Mouse (Mus musculus): ENCODE measurements around the gene Klhl41.
A peak's percentile ranks its signal among the peaks of the same experiment; 100 is the strongest.
"Not testable (repeated sequence)": the region's sequence is repeated elsewhere in the genome, so short reads cannot be mapped to it uniquely, and the experiment has no call there.

Klhl41 gene

DNA sequence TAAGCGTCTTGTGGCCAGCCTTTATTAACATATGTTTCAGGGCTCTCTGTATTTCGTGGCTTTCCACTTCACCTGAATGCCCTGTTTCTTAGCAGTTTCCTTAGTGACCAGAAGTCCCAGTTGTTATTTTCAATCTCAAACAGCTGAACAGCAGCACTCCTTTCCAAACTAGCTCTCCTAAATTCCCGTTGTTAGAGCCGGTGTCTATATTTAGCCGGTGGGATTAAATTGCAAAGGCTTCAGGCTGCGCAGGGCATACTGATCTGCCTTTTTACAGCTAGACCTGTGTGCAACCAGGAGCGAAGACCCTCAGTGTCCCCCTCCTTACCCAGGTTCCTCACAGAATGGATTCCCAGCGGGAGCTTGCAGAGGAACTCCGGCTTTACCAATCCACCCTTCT lies at the start of gene Klhl41:
Gene Klhl41 (plus strand): TSS at position 268 of the 400 bp plus-strand sequence.
- DNase-seq (ENCODE audit: low read depth, low spot score): peak; percentile 63

DNA sequence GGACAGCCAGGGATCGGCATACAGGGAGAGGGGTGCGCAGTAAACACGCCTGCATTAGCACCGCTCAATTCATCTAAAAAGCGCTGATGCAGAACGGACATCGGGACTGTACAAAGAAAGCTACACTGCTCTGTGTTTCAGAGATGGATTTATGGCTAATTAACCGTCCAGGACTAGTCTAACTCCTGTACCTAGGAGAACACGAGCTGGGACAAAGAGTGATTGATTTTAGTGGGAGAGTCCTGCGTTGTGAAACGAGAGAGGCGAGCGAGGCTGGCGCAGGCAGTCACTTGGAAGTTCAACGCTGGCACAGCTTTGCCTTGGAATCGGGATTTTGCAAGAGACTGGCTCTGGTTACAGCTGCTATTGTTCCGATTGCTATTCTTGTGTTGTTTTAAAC lies 40.7 kb upstream of the Klhl41 start:
- no peak for DNase-seq (ENCODE audit: low read depth, low spot score)

DNA sequence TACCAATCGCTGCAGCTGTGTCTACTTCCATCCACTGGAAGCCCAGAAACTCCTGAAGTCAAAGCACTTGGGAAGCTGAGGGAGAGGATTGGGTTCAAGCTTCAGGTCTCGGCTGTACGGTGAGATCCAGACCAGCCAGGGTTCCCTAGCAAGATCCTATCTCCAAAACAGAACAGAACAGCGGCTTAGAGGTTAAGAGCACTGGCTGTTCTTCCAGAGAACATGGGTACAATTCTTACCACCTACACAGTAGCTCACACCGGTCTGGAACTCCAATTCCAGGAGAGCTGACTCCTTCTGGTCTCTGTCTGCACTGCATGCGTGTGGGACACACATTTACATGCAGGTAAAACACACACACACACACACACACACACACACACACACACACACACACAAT lies 40.0 kb upstream of the Klhl41 start:
- no peak for DNase-seq (ENCODE audit: low read depth, low spot score)

DNA sequence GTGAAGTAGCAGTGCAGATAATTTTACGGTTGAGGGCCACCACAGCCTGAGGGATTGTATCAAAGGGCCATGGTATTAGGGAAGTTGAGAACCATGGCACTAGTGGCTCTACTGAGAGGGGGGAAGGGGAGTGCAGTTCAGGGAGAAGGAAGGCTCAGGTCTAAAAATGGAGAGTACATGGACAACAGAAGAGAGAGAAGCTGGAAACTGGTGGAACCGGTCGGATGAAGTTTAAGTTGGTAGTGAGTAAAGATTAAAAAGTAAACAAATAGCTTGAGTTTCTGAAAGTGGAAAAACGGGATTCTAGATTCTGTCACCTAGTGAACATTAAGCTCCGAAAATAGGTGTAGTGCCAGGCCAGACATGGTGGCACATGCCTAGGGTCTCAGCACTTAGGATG lies 39.1 kb upstream of the Klhl41 start:
- no peak for DNase-seq (ENCODE audit: low read depth, low spot score)

DNA sequence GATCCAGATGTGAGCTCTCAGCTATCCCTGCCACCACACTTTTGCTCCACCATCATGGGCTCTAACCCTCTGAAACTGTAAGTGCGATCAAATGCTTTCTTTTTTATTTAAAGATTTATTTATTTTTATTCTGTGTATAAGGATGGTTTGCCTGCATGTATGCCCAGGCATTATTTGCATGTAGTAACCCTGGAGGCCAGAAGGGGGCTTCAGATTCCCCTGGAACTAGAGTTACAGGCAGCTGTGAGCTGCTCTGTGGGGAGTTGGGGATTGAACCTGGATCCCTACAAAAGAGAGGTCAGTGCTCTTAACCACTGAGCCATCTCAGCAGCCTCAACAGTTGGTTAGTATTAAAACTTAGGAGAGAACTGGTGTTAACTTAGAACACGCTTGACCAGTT lies 38.5 kb upstream of the Klhl41 start:
- DNase-seq (ENCODE audit: low read depth, low spot score): no peak

DNA sequence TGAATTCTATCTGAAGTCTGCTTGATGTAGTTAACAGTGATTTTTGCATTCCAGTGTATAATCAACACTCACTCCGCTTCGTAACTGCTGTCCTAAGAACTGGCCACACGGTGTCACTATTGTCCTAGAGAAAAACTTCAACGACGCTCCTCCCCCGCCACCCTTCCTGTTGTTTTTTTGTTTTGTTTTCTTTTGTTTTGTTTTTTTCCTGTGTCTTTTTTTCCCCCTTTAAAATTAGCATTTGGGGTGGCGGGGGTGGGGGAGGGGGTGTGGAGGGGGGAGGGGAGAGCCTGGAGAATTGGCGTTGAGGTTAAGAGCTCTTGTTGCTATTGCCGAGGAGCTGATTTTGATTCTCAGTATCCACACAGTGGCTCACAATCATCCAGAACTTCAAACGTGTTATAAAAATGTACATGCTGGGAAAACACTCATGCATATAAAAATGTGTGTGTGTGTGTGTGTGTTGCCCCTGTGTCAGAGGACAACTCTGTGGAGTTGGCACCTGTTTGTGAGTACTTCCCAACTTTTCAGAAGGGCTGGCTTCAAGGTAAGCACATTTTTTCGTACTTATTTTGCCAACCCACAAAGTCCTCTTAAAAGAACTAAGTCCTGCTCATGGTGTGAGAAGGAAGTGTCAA lies 34.7 kb upstream of the Klhl41 start:
- DNase-seq (ENCODE audit: low read depth, low spot score): no peak

DNA sequence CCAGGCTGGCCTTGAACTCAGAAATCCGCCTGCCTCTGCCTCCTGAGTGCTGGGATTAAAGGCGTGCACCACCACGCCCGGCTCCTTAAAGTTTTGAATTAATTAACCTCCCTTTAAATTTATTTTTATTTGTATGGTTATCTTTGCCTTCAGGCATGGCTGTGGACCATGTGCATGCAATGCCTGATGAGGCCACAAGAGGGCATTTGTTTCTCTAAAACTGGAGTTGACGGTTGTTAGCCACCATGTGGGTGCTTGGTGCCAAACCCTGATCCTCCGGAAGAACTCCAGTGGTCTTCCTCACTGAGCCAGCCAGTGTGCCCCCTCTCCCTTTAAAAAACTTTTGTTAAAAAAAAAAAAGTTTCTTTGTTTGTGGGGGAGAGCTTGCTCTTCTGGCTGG lies 34.1 kb upstream of the Klhl41 start:
- no peak for DNase-seq (ENCODE audit: low read depth, low spot score)

DNA sequence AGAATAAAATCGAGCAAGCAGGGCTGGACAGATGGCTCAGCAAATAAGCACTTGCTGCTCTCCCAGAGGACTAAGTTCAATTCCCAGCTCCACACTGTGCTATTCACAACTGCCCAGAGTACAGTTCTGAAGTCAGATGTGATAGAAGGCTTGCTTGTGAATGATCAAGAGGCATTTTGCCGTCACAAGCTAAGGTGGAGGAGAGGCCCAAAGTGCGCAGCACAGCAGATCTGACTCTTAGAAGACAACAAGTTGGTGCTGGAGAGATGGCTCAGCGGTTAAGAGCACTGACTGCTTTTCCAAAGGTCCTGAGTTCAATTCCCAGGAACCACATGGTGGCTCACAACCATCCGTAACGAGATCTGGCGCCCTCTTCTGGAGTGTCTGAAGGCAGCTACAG lies 31.9 kb upstream of the Klhl41 start:
- not testable (repeated sequence) for DNase-seq (ENCODE audit: low read depth, low spot score)

DNA sequence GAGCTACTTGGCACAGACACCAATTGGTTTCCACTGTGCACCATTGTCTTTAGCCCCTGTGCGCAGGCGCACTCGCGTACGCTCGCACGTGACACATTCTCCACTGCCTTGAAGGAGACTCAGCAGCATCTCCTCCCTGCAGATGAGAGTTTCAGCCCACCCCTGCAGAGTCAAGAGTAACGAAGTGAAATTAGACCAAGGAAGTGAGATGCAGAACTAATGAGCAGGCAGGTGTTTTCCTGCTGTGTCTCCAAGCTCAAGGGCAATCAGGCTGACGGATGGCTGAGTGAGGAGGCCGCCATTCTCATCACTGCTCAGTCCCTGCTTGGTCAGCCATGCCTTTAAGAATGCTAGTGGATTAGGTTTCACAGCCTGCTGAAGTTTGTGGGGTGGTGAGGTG lies 29.8 kb upstream of the Klhl41 start:
- no peak for DNase-seq (ENCODE audit: low read depth, low spot score)

DNA sequence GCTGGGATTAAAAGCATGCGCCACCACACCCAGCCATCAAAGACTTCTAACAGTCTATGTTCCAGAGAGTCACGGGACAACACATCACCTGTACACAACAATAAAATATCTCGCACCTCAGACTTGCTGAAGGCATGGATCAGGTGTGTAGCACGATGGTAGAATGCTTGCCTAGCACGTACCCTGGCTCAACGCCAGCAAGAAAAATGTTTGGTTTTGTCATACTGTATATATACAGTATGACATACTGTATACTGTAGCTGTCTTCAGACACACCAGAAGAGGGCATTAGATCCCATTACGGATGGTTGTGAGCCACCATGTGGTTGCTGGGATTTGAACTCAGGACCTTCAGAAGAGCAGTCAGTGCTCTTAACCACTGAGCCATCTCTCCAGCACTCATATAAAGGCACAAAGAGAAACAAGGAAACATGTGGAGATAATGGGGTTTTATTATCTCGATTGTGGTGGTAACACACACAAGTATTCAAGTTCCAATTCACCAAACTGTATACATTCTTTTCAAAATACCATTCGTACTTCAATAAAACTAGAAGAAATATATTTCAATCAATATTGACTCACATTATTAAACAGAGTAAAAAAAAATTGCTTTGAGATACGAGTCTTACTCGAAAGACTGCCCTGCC lies 24.8 kb upstream of the Klhl41 start:
- DNase-seq (ENCODE audit: low read depth, low spot score): no peak

DNA sequence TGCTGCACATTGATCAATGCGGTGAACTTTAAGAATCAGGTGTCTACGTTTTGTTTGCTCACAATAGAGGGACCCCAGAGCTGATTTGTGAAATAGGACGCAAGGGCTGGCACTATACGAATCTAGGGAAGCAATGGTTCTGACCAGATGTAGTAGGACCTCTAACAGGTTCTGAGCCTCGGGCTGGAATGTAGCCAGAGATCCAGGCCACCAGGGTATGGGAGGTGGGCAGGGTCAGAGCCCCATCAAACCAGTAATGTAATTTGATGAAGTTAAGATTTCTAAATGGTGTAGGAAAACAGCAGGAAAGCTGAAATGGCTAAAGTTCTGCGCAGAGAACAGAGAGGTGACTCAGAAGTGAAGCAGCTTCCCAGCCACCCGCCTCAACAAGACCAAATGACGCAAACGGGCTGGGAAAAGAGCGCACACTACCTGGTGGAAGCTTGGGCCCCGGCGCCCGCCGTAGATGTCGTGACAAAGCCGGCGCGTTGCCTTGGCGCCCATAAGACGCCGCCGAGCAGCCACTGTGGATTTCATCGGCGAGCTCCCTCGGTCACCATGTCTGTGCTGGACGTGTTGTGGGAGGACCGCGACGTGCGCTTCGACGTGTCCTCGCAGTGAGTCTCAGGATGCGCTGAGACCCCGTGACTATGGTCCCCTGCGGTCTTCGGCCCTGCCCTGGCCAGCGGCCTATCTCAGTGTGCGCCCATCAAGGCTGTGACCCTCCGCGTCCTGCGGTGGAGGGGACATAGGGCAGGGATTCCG lies 23.0 kb upstream of the Klhl41 start, which contains the start of gene Bbs5:
Gene Bbs5 (plus strand): TSS at position 446 of the 765 bp plus-strand sequence.
- DNase-seq (ENCODE audit: low read depth, low spot score): peak; percentile 74

DNA sequence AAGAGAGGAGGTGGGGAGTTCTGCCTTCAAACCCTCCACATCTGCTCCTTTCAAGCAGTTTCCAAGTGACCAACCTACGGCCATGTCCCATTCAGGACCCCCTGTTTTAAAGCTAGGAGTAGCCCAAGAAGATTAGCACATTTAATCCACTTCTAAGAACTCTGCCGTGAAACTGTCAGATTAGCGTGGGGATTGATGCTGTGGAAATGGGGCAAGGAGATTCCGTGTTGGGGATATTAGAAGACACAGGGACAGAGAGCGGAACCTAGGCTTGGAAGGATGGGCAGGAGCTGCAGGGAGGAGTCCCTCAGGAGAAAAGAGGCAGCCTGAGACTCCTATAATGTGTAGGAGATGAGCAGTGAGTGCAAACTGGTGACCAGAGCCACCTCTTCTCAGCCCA lies 20.2 kb upstream of the Klhl41 start:
- no peak for DNase-seq (ENCODE audit: low read depth, low spot score)

DNA sequence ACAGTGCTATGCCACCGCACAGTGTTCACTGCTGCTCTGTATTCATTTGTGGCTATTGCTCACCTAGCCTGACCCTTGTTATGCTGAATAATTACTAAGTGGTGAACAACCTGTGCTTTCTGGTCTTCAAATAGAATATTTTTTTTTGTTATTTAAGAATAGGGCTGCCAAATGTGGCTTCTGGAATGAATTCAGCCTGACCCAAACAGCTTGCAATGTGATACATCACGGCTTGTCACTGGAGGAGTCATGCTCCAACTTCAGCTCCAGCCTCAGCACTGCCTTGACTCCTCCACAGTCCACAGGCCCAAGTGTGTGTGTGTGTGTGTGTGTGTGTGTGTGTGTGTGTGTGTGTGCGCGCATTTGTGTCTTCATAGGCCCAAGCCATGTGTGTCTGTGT lies 10.6 kb upstream of the Klhl41 start:
- DNase-seq (ENCODE audit: low read depth, low spot score): no peak

DNA sequence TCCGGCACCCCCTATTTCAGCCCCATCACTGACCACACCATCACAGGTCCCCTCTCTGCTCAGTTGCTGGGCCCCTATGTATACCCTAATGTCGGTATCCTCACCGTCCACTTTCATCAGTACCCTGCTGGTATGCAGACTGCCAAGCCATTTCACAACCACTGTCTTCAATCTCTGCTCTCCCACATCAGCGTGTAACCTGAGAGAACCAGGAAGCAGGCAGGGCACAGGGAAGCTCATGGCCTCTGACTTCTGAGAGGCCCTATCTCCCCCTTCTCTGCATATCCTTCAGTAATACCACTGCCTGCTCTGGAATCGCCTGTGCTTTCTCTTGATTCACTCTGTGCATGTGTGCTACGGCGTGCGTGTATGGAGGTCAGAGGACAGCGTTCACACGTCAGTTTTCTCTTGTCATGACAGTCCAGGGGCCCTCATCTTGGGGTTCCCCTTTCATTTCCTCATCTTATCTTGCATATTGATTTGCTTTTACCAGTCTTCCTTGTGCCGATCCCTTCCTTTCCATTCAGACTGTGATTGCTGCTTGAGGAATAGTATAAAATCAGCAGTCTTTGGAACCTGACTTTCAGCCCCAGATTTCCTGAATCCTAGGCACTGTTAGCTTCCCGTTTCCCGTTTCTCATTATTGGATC lies 6.0 kb upstream of the Klhl41 start:
- no peak for DNase-seq (ENCODE audit: low read depth, low spot score)

DNA sequence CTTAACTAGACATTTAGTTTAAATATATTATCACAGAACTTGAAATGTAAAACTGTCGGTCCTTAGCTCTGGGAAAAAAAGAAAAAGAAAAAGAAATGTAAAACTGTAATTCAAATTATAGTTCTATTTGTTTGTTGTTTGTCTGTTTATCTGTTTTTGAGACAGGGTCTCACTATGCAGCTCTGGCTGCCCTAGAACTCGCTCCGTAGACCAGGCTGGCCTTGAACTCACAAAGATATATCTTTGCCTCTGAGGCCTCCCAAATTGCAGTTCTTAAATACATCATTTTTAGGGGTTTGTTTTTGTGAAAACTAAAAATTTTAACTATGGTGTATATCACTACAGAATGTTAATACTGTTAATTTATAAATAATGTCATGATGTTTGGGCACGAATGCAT lies 2.3 kb upstream of the Klhl41 start:
- no peak for DNase-seq (ENCODE audit: low read depth, low spot score)

DNA sequence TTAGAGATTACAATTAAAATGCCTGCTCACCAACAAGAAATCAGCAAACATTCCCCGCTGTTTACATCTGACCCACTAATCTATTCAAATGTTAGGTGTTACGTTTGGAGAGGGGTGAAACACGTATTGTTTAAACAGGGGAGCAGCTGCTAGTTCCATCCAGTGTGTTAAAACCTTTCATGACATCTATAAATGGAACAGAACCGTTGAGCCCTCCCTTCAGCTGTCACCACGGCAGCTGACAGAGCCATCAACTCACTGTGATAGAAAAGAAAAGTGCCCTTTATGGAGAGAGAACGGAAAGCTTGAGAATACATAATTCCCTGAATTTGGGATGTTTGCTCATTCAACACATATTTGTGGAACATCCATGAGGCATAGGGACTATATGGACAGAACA lies 1.5 kb upstream of the Klhl41 start:
- no peak for DNase-seq (ENCODE audit: low read depth, low spot score)

DNA sequence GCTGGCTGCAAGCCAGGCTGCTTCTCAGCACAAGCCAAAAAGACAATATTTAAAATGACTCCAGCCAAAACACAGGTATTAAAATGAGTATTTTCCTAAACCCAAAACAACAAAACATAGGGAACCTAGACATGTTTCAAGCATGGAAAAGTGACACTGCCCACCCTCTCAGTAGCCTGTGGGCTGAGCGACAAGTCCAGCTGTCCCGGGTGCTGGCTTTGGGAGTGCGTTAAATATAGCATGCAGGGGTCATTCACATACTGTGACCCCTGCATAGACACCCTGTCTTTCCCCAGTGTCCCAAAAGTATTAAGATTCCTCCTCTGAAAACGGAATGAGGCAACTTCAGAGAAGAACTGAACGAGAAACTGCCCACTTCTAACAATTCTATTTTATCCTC lies 3.8 kb downstream of the Klhl41 start:
- peak; percentile 64 for DNase-seq (ENCODE audit: low read depth, low spot score)

DNA sequence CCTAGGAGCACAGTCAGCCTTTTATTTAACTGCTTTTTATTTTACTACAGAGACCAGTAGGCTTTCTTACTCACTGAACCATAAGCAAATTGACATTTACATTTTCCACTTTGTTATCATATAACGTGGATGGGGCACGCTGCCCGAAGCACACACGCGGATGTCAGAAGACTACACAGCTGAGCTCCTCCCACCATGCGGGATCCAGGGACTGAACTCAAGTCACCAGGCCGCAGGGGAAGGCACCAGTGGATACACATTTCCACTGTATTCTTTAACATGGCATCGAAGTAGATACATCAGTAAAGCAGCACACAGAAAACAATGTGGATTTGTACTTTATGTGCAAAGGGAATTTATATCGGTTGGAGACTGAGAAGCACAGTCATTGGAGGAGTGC lies 5.3 kb downstream of the Klhl41 start:
- no peak for DNase-seq (ENCODE audit: low read depth, low spot score)

DNA sequence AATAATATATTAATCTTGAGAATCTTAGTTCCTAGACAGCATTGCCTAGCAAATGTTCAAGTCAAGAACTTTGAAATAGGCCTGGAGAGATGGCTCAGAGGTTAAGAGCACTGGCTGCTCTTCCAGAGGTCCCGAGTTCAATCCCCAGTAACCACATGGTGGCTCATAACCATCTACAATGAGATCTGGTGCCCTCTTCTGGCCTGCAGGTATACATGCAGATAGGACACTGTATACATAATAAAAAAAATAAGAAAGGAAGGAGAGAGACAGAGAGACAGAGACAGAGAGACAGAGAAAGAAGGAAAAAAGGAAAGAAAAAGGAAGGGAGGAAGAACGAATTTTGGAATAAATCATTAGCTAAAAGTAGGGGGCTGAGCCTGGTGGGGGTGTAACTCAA lies 6.8 kb downstream of the Klhl41 start:
- no peak for DNase-seq (ENCODE audit: low read depth, low spot score)

DNA sequence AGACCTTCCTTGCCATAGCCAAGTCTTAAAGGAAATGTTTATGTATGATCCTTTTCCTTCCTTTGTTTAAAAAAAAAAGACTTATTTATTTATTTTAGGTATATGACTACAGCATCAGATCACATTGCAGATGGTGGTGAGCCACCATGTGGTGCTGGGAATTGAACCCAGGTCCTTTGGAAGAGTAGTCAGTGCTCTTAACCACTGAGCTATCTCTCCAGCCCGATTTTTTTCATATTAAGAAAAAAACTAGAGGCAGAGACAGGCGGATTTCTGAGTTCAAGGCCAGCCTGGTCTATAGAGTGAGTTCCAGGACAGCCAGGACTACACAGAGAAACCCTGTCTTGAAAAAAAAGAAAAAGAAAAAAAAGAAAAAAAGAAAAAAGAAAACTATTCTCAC lies 7.3 kb downstream of the Klhl41 start:
- DNase-seq (ENCODE audit: low read depth, low spot score): not testable (repeated sequence)

DNA sequence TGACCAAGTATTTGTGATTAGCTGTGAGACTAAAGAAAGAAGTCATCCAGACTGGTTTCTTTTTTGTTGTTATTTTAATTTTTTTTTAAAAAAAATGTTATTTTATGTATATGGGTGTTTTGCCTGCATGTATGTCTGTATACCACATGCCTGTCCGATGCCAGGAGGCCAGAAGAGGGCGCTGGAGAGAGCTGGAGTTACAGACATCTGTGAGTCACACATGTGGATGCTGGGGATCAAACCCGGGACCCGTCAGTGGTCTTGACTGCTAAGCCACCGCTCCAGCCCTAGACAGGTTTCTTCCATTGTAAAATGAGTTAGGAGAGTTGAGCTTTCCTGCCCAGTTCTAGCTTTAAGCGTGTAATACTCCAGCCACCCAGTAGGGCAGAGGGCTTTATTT lies 10.1 kb downstream of the Klhl41 start:
- DNase-seq (ENCODE audit: low read depth, low spot score): no peak

DNA sequence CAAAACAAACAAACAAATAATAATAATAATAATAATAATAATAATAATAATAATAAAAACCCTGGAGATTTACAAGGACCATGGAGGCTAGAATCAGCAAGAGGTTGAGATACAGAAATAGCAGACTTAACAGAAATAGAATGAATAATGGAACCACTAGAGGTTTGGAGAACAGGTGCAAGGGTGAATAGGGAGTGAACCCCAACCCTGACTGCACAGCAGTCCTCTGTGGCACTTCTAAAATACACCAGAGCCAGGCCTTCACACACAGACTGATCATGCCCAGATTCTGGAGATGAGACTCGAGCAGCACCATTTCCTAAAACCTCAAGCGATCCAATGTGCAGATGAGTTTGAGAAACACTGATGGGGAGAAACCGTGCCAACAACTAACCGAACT lies 12.0 kb downstream of the Klhl41 start:
- no peak for DNase-seq (ENCODE audit: low read depth, low spot score)

Data from skeletal muscle tissue, adult 2 months (tissue).